Mouse (Mus musculus) intestine, embryonic 16.5 days (tissue): Measurements from ENCODE around the gene Pdk3. TPM values are rescaled to one million over a fixed set of nuclear protein-coding genes. Genes with fewer than 3 reads are reported as not detected.

ENCODE experiments used
- ATAC-seq: fragments of 200-750 bp; cut with Nextera tagmentation; 2 replicates; pipeline ENCODE4 v1.8.0; 2017; ENCODE audit warnings: moderate TSS enrichment, moderate library complexity
- H3K27ac ChIP-seq: fragments of 300-500 bp; sonication (generic); 2 replicates; pipeline ENCODE4 v1.5.1; 2014; ENCODE audit warnings: mild to moderate bottlenecking, low read length
- H3K27me3 ChIP-seq: fragments of 300-500 bp; sonication (generic); replicated peaks from 2 replicates; pipeline ENCODE4 v1.6.1; 2014; ENCODE audit warnings: low read length, control low read depth, mixed read lengths; ENCODE audit not compliant: control insufficient read depth, insufficient read depth
- H3K36me3 ChIP-seq: fragments of 300-500 bp; sonication (generic); 2 replicates; pipeline ENCODE4 v1.6.1; 2014; ENCODE audit warnings: low read length, control low read depth; ENCODE audit not compliant: control insufficient read depth, insufficient read depth
- H3K4me1 ChIP-seq: fragments of 300-500 bp; sonication (generic); 2 replicates; pipeline ENCODE4 v1.6.1; 2014; ENCODE audit warnings: low read length, control low read depth, mixed read lengths; ENCODE audit not compliant: control insufficient read depth, insufficient read depth
- H3K4me2 ChIP-seq: fragments of 300-500 bp; sonication (generic); 2 replicates; pipeline ENCODE4 v1.6.1; 2014; ENCODE audit warnings: low read depth, low read length, control low read depth
- H3K4me3 ChIP-seq: fragments of 300-500 bp; sonication (generic); 2 replicates; pipeline ENCODE4 v1.5.1; 2014; ENCODE audit warnings: mild to moderate bottlenecking, low read length
- H3K9ac ChIP-seq: fragments of 300-500 bp; sonication (generic); 2 replicates; pipeline ENCODE4 v1.6.1; 2014; ENCODE audit warnings: low read depth, low read length
- H3K9me3 ChIP-seq: fragments of 300-500 bp; sonication (generic); 2 replicates; pipeline ENCODE4 v1.6.1; 2016; ENCODE audit warnings: low read length, control low read depth; ENCODE audit not compliant: control insufficient read depth
- WGBS: fragments of 180-500 bp; shearing (Covaris S2); extraction: QIAGEN DNeasy Blood & Tissue Kit; methylation state at CpG from one replicate; pipeline ENCODE4 v1.1.7; 2014; 5-methylcytosine and 5-hydroxymethylcytosine counted together
- polyA plus RNA-seq: library from polyadenylated mRNA; unstranded; fragments of >200 nt; fragmentation: Nextera tagmentation; extraction: Ambion mirVana; gene quantifications from 2 replicates; pipeline ENCODE4 v1.2.1, GENCODE M21; 2015

The Pdk3 gene
- polyA plus RNA-seq = 61.3 and 63.9 TPM in 2 replicates

- no peaks in the 10 kb centered on the region for H3K27me3 ChIP-seq
- WGBS = 14% methylated on average over 66 of the region's 68 CpGs
- ATAC-seq = peak; percentile 99
Observed at GRCm38 (mm10) chrX:93831561-93832336, at the start of gene Pdk3. Gene Pdk3, minus strand, starts transcription at chrX:93832201.

GRCm38 (mm10) chrX:93877634-93878016 lies 45.6 kb upstream of the Pdk3 start:
- Histone ChIP-seq H3K27ac (0 out of 2 replicates have a peak overlapping the region, but pooled peaks have one; percentile 45), H3K4me3 (no peak overlapping the region), H3K9me3 (no peaks in the 10 kb centered on the region), H3K4me2 (no peak overlapping the region), H3K4me1 (0 out of 2 replicates have a peak, but pooled peaks cover 2% of the 10 kb centered on the region), H3K36me3 (no peaks in the 10 kb centered on the region), H3K27me3 (no peaks in the 10 kb centered on the region), H3K9ac (no peak overlapping the region)
- WGBS = 46% methylated on average over 3 of the region's 3 CpGs
- 0 out of 2 replicates have a peak, but pooled peaks have one; percentile 11 for ATAC-seq

More at GRCm38 (mm10) chrX:93831561-93832336, at the start of gene Pdk3:
- H3K4me1 ChIP-seq = no peaks in the 10 kb centered on the region
- peak within 1 kb of the TSS; percentile 83 for H3K27ac ChIP-seq
- peak within 1 kb of the TSS; percentile 60 for H3K4me3 ChIP-seq
- peak within 1 kb of the TSS; percentile 61 for H3K4me2 ChIP-seq
- H3K36me3 ChIP-seq = no peaks in the 10 kb centered on the region
- H3K9ac ChIP-seq = peak within 1 kb of the TSS; percentile 76
- H3K9me3 ChIP-seq = no peaks in the 10 kb centered on the region

GRCm38 (mm10) chrX:93876981-93877633 lies 45.1 kb upstream of the Pdk3 start:
- ATAC-seq = peak; percentile 68
- no peaks in the 10 kb centered on the region for H3K9me3 ChIP-seq
- WGBS = 71% methylated on average over 7 of the region's 7 CpGs
- H3K9ac ChIP-seq = no peak overlapping the region
- H3K4me3 ChIP-seq = no peak overlapping the region
- no peaks in the 10 kb centered on the region for H3K27me3 ChIP-seq
- no peaks in the 10 kb centered on the region for H3K36me3 ChIP-seq
- H3K4me2 ChIP-seq = no peak overlapping the region
- 0 out of 2 replicates have a peak, but pooled peaks cover 2% of the 10 kb centered on the region for H3K4me1 ChIP-seq
- peak overlapping the region; percentile 31; the same call in 1 of the 2 replicates for H3K27ac ChIP-seq

GRCm38 (mm10) chrX:93863393-93863792 lies 31.4 kb upstream of the Pdk3 start:
- ATAC-seq = no peak
- Histone ChIP-seq H3K27me3 (0 out of 2 replicates have a peak, but pooled peaks cover 6% of the 10 kb centered on the region), H3K4me3 (no peak overlapping the region), H3K4me2 (no peak overlapping the region), H3K27ac (no peak overlapping the region), H3K9me3 (no peaks in the 10 kb centered on the region), H3K9ac (no peak overlapping the region), H3K4me1 (no peaks in the 10 kb centered on the region), H3K36me3 (no peaks in the 10 kb centered on the region)
- 46% methylated on average over 2 of the region's 2 CpGs for WGBS

- no peak overlapping the region for H3K4me2 ChIP-seq
- H3K9me3 ChIP-seq = no peaks in the 10 kb centered on the region
- H3K4me1 ChIP-seq = no peaks in the 10 kb centered on the region
- no peak overlapping the region for H3K9ac ChIP-seq
- no peaks in the 10 kb centered on the region for H3K36me3 ChIP-seq
- no peak overlapping the region for H3K4me3 ChIP-seq
- H3K27me3 ChIP-seq = 0 out of 2 replicates have a peak, but pooled peaks cover 6% of the 10 kb centered on the region
- ATAC-seq = peak; percentile 96
- H3K27ac ChIP-seq = no peak overlapping the region
- 48% methylated on average over 4 of the region's 4 CpGs for WGBS
Observed at GRCm38 (mm10) chrX:93862525-93863086, 30.6 kb upstream of the Pdk3 start.

- Histone ChIP-seq H3K27ac (no peak overlapping the region), H3K4me3 (no peak overlapping the region), H3K27me3 (0 out of 2 replicates have a peak, but pooled peaks cover 11% of the 10 kb centered on the region), H3K4me1 (no peaks in the 10 kb centered on the region), H3K36me3 (no peaks in the 10 kb centered on the region), H3K9ac (no peak overlapping the region), H3K4me2 (no peak overlapping the region), H3K9me3 (no peaks in the 10 kb centered on the region)
- WGBS = 74% methylated on average over 3 of the region's 3 CpGs
- ATAC-seq = no peak
Observed at GRCm38 (mm10) chrX:93857756-93858155, 25.8 kb upstream of the Pdk3 start.

GRCm38 (mm10) chrX:93832337-93832884 lies 410 bp upstream of the Pdk3 start:
- Histone ChIP-seq H3K9me3 (no peaks in the 10 kb centered on the region), H3K4me3 (peak overlapping the region; percentile 60), H3K36me3 (no peaks in the 10 kb centered on the region), H3K4me2 (peak overlapping the region; percentile 44), H3K9ac (peak overlapping the region; percentile 76), H3K27ac (peak overlapping the region; percentile 61), H3K4me1 (no peaks in the 10 kb centered on the region), H3K27me3 (no peaks in the 10 kb centered on the region)
- no peak; the same call in 1 of the 2 replicates for ATAC-seq
- WGBS = 24% methylated on average over 14 of the region's 14 CpGs

- H3K27ac ChIP-seq = no peak overlapping the region
- no peak overlapping the region for H3K9ac ChIP-seq
- WGBS = 67% methylated on average over 2 of the region's 2 CpGs
- H3K36me3 ChIP-seq = no peaks in the 10 kb centered on the region
- no peak overlapping the region for H3K4me2 ChIP-seq
- no peak for ATAC-seq
- no peaks in the 10 kb centered on the region for H3K4me1 ChIP-seq
- no peak overlapping the region for H3K4me3 ChIP-seq
- no peaks in the 10 kb centered on the region for H3K9me3 ChIP-seq
- no peaks in the 10 kb centered on the region for H3K27me3 ChIP-seq
Observed at GRCm38 (mm10) chrX:93825787-93826186, 6.2 kb downstream of the Pdk3 start.

- Histone ChIP-seq H3K27me3 (no peaks in the 10 kb centered on the region), H3K4me3 (no peak overlapping the region), H3K4me2 (no peak overlapping the region), H3K36me3 (no peaks in the 10 kb centered on the region), H3K4me1 (no peaks in the 10 kb centered on the region), H3K9ac (no peak overlapping the region), H3K27ac (no peak overlapping the region), H3K9me3 (no peaks in the 10 kb centered on the region)
- WGBS = 97% methylated on average over 1 of the region's 1 CpGs
- no peak for ATAC-seq
Observed at GRCm38 (mm10) chrX:93808040-93808439, 24.0 kb downstream of the Pdk3 start.
